Mouse (Mus musculus): ENCODE results near the gene Slc37a3. TPM values are rescaled to one million over a fixed set of nuclear protein-coding genes. Genes with fewer than 3 reads are reported as not detected.

Slc37a3 gene
- total RNA-seq, 2 experiments from 2014 or later: 21.5 to 22.8 TPM

DNA sequence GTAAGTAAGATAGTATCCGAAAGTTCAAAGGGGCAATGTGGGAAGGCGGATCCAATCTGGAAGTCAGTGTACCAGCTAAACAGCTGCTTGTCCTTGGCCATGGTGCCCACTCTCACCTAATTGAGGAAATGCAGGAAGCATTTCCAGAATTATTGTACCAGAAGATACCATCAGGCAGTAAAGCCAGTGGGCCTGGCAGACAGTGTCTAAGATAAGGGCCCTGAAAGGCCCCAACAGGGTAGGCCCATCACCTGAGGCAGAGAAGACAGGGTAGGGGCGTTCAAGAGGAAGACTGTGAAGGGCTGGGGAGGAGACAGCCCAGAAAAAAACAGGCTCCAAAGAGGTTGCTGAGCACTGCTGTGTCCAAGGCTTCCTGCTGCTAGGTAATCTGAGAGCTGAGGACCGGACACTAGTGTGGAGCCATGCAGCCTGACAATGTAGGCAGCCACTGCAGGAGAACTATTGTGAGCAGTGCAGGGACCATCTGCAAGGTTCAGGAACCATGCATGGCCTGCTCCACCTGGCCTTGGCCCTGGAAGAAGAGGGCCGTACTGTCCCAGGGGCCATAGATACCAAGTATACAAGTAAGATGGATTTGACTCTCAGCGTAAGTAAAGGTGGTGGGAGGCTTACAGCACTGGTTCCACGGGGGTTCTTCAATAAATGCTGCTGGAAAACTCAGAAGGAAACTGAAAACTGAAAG is 45.3 kb downstream of the Slc37a3 start:
- intact Hi-C loops (cut with DNase I): no loop called here
- DNase-seq: no peak

GRCm38 (mm10) chr6:39330981-39331380 is 46.5 kb downstream of the Slc37a3 start:
- intact Hi-C loops (cut with DNase I): no loop called here
- peak in 1 of 2 experiments; percentile 38 for DNase-seq

- DNase-seq: no peak
- intact Hi-C loops (cut with DNase I): loop anchor here (5.0 kb wide), 1 partner anchor 113 kb away; the partner anchor contains the start of gene Kdm7a
These were observed 57.2 kb downstream of the Slc37a3 start for GRCm38 (mm10) chr6:39320286-39320685.

DNA sequence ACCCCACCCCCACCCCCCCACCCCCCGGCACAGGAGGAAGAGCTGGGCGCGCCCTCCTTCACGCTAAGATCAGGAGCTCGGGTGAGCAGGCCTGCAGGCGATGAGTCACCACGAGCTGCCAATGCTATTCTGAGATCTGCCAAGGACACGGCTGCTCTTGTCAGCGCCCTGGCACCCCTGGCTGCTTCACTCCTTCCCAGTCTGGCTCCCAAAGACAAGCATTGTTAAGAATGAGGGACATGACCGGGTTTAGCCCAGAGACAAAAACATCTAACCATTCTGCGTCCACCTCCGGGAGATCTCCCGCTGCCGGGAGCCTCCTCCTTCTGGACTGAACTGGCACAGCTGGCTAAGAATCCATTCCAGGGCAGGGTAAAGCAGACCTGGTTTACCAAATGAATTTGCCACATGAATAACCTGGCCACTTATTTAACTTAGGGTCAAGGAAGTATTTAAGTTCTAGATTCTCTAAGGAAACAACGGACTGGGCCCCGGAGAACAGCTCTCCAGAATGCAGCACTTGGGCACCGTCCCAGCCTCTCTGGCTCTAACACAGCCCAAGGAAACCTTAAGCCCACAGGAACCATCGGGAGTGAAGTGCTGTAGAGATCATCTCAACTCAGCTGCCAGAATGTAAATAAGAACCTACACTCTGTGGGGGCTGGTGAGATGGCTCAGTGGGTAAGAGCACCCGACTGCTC is 58.3 kb downstream of the Slc37a3 start:
- intact Hi-C loops (cut with DNase I): no loop called here

GRCm38 (mm10) chr6:39318631-39319010 is 58.9 kb downstream of the Slc37a3 start:
- no peak for DNase-seq
- intact Hi-C loops (cut with DNase I): no loop called here

More for the DNA sequence above, 58.3 kb downstream of the Slc37a3 start:
- peak; percentile 61 to 65 for DNase-seq

DNA sequence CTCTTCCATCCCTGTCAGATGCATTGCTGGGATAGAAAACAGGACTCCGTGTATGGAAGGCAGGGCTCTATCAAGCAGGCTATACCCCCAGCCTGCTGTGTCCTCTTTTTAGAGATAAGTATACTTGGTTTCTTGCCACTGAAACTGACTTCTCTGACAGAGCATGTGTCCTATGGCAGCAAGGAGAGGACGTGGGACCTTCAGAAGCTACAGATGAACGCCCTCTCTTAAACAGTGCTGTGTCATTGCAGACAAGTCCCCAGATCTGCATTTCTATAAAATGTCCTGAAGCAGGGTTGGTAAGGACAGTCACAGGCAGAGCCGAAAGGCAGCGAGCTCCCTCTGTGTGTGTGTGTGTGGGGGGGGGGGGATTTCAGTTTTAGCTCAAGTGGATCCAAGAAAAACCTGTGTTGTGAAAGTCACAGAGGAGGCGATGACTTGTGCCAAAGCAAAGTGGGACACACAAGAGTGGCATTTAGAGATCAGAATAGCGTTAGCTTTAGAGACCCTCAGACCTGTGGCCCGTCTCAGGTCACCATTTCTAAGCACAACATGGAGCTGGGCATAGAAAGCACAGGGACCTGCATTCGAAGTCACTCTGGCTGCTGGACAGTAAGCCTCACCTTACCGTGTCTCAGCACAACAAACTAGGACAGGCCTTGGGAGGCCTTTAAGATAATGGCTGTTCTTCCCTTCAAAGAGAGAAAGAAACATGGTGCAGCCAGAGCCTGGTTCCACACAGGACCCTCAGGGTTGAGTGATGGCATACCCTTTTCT is 59.4 kb downstream of the Slc37a3 start:
- peak in 1 of 2 experiments; percentile 35 for DNase-seq
- intact Hi-C loops (cut with DNase I): no loop called here

GRCm38 (mm10) chr6:39316089-39316488 is 61.4 kb downstream of the Slc37a3 start:
- no peak for DNase-seq
- intact Hi-C loops (cut with DNase I): no loop called here

DNA sequence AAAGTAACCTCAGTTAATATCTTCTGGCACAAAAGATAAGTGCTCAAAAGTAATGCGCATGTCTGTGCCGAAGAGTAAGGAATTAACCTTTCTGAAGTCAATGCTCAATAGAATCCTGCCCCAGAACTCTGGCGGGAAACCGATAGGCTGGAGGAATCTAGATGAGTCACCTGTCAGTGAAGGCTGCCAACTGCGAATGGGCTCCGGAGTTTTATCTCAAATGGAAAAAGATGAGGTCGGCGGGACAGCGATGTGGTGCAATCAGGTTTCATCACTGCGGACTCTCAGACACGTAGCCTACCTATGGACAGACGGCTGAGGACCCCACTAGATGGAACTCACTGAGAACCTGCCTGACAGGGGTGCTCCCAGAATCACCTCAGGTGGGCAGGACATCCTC is 63.0 kb downstream of the Slc37a3 start:
- intact Hi-C loops (cut with DNase I): no loop called here

DNA sequence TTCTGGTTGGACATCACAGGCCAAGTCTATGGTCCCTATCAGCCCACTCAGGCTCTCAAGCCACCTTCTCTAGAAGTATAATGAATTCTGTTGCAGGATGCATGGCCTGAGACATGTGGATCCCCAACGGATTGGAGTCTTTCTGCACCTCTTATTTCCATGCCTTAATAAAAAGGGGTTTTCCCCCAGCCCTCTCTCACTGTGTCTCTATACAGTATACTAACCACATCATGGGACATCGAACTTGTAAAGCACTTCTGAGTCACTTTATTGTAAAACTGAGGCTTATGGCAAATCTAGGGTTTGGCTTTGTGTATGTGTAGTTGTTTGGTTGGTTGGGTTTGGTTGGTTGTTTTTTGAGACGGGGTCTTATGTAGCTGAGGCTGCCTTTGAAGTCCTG is 65.7 kb downstream of the Slc37a3 start:
- intact Hi-C loops (cut with DNase I): no loop called here
- DNase-seq: no peak

More for the DNA sequence above, 63.0 kb downstream of the Slc37a3 start:
- no peak for DNase-seq

- no peak for DNase-seq
- intact Hi-C loops (cut with DNase I): no loop called here
These were observed 73.1 kb downstream of the Slc37a3 start for GRCm38 (mm10) chr6:39304371-39304874.

DNA sequence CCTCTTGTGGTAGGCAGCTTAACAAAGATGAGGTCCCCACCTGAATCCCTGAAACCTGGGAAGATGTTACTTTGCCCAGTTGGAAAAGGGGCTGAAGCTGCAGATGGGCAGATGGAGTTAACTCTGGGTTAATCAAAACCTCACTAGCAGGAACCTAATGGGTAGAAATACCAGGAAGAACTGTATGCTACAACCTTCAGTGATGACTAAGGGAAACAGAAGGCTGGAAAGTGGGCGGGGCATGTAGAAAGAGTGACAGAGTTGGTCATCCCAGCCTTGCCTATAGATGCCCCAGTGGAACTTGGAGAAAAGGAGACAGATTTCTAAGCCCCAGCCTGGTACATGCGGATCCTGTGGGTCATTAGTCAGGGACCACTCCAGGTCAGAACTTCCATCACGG is 76.0 kb downstream of the Slc37a3 start:
- DNase-seq: no peak
- intact Hi-C loops (cut with DNase I): no loop called here

DNA sequence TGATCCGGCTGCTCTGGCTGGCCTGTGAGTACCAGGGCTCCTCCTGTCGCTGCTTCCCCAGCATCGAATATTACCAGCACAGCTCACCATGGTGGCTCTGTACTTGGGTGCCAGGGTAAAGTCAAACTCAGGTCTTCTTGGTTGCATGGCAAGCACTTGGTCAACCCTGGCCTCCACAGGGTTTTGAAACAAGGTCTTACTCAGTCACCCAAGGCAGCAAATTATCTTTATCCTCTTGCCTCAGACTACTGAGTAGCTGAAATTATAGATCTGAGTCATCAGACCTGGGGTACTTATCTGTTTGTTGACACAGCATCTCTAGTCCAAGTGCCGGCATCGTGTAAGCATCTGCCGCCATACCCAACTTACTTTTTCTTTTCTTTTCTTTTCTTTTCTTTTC is 80.4 kb downstream of the Slc37a3 start:
- DNase-seq: no peak
- intact Hi-C loops (cut with DNase I): no loop called here

GRCm38 (mm10) chr6:39296474-39296873 is 81.0 kb downstream of the Slc37a3 start:
- no peak for DNase-seq
- intact Hi-C loops (cut with DNase I): no loop called here

GRCm38 (mm10) chr6:39295727-39296411 is 81.6 kb downstream of the Slc37a3 start:
- intact Hi-C loops (cut with DNase I): no loop called here
- no peak for DNase-seq

GRCm38 (mm10) chr6:39289721-39290120 is 87.8 kb downstream of the Slc37a3 start:
- DNase-seq: no peak
- intact Hi-C loops (cut with DNase I): no loop called here

GRCm38 (mm10) chr6:39287782-39288181 is 89.7 kb downstream of the Slc37a3 start:
- intact Hi-C loops (cut with DNase I): no loop called here
- DNase-seq: no peak

GRCm38 (mm10) chr6:39286732-39287083 is 90.8 kb downstream of the Slc37a3 start:
- intact Hi-C loops (cut with DNase I): no loop called here
- no peak for DNase-seq

- intact Hi-C loops (cut with DNase I): no loop called here
- DNase-seq: peak in 1 of 2 experiments; percentile 31
These were observed 91.3 kb downstream of the Slc37a3 start for GRCm38 (mm10) chr6:39286053-39286731.

- DNase-seq: no peak
- intact Hi-C loops (cut with DNase I): no loop called here
These were observed 92.6 kb downstream of the Slc37a3 start for GRCm38 (mm10) chr6:39284836-39285235.
